Mouse (Mus musculus) lung, adult 2 months (tissue): ENCODE results near the gene 1700067P10Rik. TPM values are rescaled to one million over a fixed set of nuclear protein-coding genes. Genes with fewer than 3 reads are reported as not detected.
A peak's percentile ranks its signal among the peaks of the same experiment; 100 is the strongest.

Experiments
- DNase-seq: peaks from one replicate; pipeline ENCODE4 v3.0.0; 2022
- H3K4me1 ChIP-seq: fragments of 200-500 bp; 2 replicates; pipeline ENCODE4 v1.6.1; 2011; ENCODE audit warnings: low read length; ENCODE audit not compliant: control insufficient read depth, insufficient read depth
- H3K4me3 ChIP-seq: fragments of 200-500 bp; replicated peaks from 2 replicates; pipeline ENCODE3; 2011; ENCODE audit warnings: low read depth, mild to moderate bottlenecking, control low read depth, low read length; ENCODE audit errors: extremely low read depth
- CTCF ChIP-seq: fragments of 200-500 bp; IDR thresholded peaks from 2 replicates; pipeline ENCODE4 v1.5.1; 2011; ENCODE audit warnings: mild to moderate bottlenecking, low read length, control low read depth; ENCODE audit not compliant: insufficient read depth
- POLR2A ChIP-seq: fragments of 200-500 bp; IDR thresholded peaks from 2 replicates; pipeline ENCODE4 v1.6.1; 2011; ENCODE audit warnings: low read depth, mild to moderate bottlenecking, control low read depth, low read length, borderline replicate concordance; ENCODE audit errors: extremely low read depth
- WGBS: fragments of 180-500 bp; shearing (Covaris S2); methylation state at CpG from one replicate; pipeline ENCODE4 v1.1.7; 2018; 5-methylcytosine and 5-hydroxymethylcytosine counted together
- polyA plus RNA-seq: library from polyadenylated mRNA; depleted of rRNA; stranded (reverse); fragments of >200 nt; gene quantifications from 2 replicates; pipeline ENCODE4 v1.2.3, GENCODE M21; 2012; rRNA removed

Gene 1700067P10Rik
- polyA plus RNA-seq, 1 experiment: not detected

- TF ChIP-seq POLR2A (no peak), CTCF (no peak)
- Histone ChIP-seq H3K4me3 (no peak overlapping the region), H3K4me1 (no peaks in the 10 kb centered on the region)
- WGBS: 55% methylated on average over 4 of the region's 4 CpGs
- no peak for DNase-seq
Observed at GRCm38 (mm10) chr17:48107333-48107732, 18.2 kb downstream of the 1700067P10Rik start.

GRCm38 (mm10) chr17:48107862-48108261, 18.7 kb downstream of the 1700067P10Rik start:
- TF ChIP-seq CTCF (no peak), POLR2A (no peak)
- no peak overlapping the region for H3K4me3 ChIP-seq
- no peak for DNase-seq
- no peaks in the 10 kb centered on the region for H3K4me1 ChIP-seq
- WGBS: 54% methylated on average over 6 of the region's 6 CpGs

- no peaks in the 10 kb centered on the region for H3K4me1 ChIP-seq
- TF ChIP-seq POLR2A: no peak
- TF ChIP-seq CTCF: no peak
- 78% methylated on average over 3 of the region's 3 CpGs for WGBS
Observed at GRCm38 (mm10) chr17:48108520-48108919, 19.4 kb downstream of the 1700067P10Rik start.

DNA sequence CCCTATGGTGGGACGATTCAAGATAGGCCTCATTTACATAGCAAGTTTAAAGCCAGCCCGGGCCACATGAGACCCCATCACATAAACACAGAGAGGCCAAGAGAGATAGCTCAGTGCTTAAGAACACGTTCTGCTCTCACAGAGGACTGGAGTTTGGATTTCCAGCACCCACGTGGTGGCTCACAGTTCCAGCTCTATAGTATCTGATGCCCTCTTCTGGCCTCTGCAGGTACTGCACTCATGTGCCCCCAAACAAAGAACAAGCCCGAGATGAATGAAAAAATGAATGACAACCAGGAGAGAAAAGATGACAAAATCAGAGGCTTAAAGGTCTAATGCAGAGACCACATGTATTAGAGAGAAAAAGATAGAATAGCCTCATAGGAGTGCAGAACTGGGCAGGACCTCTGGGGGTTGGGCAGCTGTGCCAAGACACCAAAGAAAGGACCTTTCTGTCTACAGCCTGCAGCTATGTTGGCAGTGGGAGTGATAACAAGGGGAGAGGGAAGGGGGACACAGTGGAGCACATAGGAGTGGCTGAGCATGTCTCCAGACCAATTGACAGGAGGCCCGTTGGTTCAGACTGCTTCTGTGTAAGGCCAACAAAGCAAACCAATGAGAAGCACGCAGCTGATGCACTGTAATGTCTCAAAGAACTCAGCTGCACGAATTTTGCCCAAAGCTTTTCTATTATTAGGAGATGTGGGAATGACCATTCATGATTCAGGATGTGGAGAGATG, 21.6 kb downstream of the 1700067P10Rik start:
- no peak for TF ChIP-seq POLR2A
- peak; percentile 62 for TF ChIP-seq CTCF
- 45% methylated on average over 8 of the region's 8 CpGs for WGBS
- peak; percentile 39 for DNase-seq
- Histone ChIP-seq H3K4me3 (no peak overlapping the region), H3K4me1 (no peaks in the 10 kb centered on the region)

More at GRCm38 (mm10) chr17:48108520-48108919, 19.4 kb downstream of the 1700067P10Rik start:
- no peak for DNase-seq
- H3K4me3 ChIP-seq: no peak overlapping the region

- WGBS: 50% methylated on average over 1 of the region's 1 CpGs
- TF ChIP-seq CTCF: no peak
- TF ChIP-seq POLR2A: no peak
- no peaks in the 10 kb centered on the region for H3K4me1 ChIP-seq
- H3K4me3 ChIP-seq: no peak overlapping the region
- DNase-seq: no peak
Observed at GRCm38 (mm10) chr17:48118570-48118969, 29.5 kb downstream of the 1700067P10Rik start.

DNA sequence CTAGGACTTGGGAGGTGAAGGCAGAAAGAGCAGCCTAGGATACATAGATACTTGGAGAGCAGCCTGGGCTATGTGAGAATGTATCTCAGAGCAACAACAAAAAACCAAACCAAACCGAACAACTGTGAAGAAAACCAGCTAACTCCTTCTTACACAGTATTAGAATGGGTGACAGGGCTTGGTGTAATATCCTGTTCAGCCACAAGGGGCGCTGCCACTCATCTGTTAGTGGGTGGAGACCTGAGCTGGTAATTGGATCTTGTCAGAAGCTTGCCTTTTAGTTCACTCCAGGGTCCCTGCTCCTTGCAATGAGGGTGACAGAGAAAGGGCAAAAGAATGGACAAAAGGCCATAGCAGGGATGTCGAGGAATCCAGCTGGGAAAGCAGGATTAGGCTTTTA, 30.5 kb downstream of the 1700067P10Rik start:
- WGBS: 26% methylated on average over 3 of the region's 3 CpGs
- peak; percentile 79 for DNase-seq
- H3K4me3 ChIP-seq: no peak overlapping the region
- TF ChIP-seq CTCF (peak; percentile 85), POLR2A (no peak)
- no peaks in the 10 kb centered on the region for H3K4me1 ChIP-seq

GRCm38 (mm10) chr17:48120456-48120855, 31.3 kb downstream of the 1700067P10Rik start:
- DNase-seq: no peak
- H3K4me3 ChIP-seq: no peak overlapping the region
- WGBS: 88% methylated on average over 20 of the region's 20 CpGs
- no peaks in the 10 kb centered on the region for H3K4me1 ChIP-seq
- TF ChIP-seq CTCF: no peak
- no peak for TF ChIP-seq POLR2A

- TF ChIP-seq POLR2A: no peak
- no peak for TF ChIP-seq CTCF
- no peak for DNase-seq
- Histone ChIP-seq H3K4me3 (no peak overlapping the region), H3K4me1 (no peaks in the 10 kb centered on the region)
- 50% methylated on average over 2 of the region's 2 CpGs for WGBS
Observed at GRCm38 (mm10) chr17:48132810-48133209, 43.7 kb downstream of the 1700067P10Rik start.

Other genes with a start within 250 kb of the 1700067P10Rik start
- gene Foxp4, start 164.7 kb upstream of the 1700067P10Rik start, polyA plus RNA-seq: 100 and 117 TPM in 2 replicates
- not detected in 2 replicates for gene 1700122O11Rik, start 51.0 kb upstream of the 1700067P10Rik start, polyA plus RNA-seq
- gene 9830107B12Rik, start 56.9 kb downstream of the 1700067P10Rik start, polyA plus RNA-seq: 0.09 and 0.15 TPM in 2 replicates
- 0.55 and 0.71 TPM in 2 replicates for gene A530064D06Rik, start 78.0 kb downstream of the 1700067P10Rik start, polyA plus RNA-seq
- 0.68 and 1.2 TPM in 2 replicates for gene Trem1, start 143.4 kb downstream of the 1700067P10Rik start, polyA plus RNA-seq
- 0.74 and 1.3 TPM in 2 replicates for gene Trem3, start 158.5 kb downstream of the 1700067P10Rik start, polyA plus RNA-seq
- gene Treml4, start 175.0 kb downstream of the 1700067P10Rik start, polyA plus RNA-seq: 8.0 and 11.7 TPM in 2 replicates
- 3.0 and 6.0 TPM in 2 replicates for gene Treml2, start 210.2 kb downstream of the 1700067P10Rik start, polyA plus RNA-seq
- gene B430306N03Rik, start 226.8 kb downstream of the 1700067P10Rik start, polyA plus RNA-seq: 1.0 and 1.8 TPM in 2 replicates